In the genomic region with DNA sequence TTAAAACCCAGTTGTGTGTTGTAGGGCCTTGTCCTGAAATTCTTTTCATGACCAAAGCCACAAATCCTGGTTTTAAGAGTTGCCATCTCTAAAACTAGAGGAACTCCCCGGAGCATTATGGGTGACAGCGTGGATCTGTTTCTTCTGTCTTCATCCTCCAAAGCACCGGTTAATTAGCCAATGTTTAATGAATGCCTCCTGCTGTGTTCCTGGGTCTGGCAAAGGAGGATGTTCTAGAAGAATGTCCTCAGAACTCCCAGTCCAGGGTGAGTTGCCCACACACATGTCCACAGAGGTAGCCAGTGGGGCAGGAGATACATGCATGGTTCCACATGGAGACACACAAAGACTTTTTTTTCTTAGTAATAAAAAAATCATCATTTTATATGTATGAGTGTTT, we compare ENCODE assay signal across 13 mouse cellular contexts. TPM values are rescaled to one million over a fixed set of nuclear protein-coding genes. Genes with fewer than 3 reads are reported as not detected.
DNase-seq lines count a peak whose midpoint lies in the region; ATAC-seq and TF ChIP-seq lines count a peak whose summit lies in the region.
"Had no signal": no experiment of that assay in that cellular context is flagged by ENCODE, and none has a peak within 500 bp of the region (broad histone marks: within the 10 kb centered on the region; RNA-seq: fewer than 3 reads in every experiment).

No protein-coding gene starts in this region.

- H3K27ac ChIP-seq in intestine, embryonic 14.5 days (ENCODE audit: low read depth): peak overlapping the region; percentile 70
- H3K27ac ChIP-seq in intestine, postnatal 0 days (ENCODE audit: low read depth, low read length): no peak overlapping the region
- H3K27ac ChIP-seq in embryonic facial prominence, embryonic 13.5 days: peak overlapping the region; percentile 86
- peak overlapping the region; percentile 66 for H3K27ac ChIP-seq in intestine, embryonic 15.5 days
- H3K27ac ChIP-seq: macrophage had no signal

- H3K36me3 ChIP-seq in intestine, embryonic 14.5 days (ENCODE audit: control insufficient read depth, insufficient read depth, low read length): no peaks in the 10 kb centered on the region
- no peaks in the 10 kb centered on the region for H3K36me3 ChIP-seq in intestine, postnatal 0 days (ENCODE audit: control insufficient read depth, insufficient read depth)
- H3K36me3 ChIP-seq in embryonic facial prominence, embryonic 13.5 days: no peaks in the 10 kb centered on the region
- H3K36me3 ChIP-seq in intestine, embryonic 15.5 days: no peaks in the 10 kb centered on the region

- no peaks in the 10 kb centered on the region for H3K9me3 ChIP-seq in intestine, embryonic 14.5 days (ENCODE audit: control insufficient read depth, low read length)
- no peaks in the 10 kb centered on the region for H3K9me3 ChIP-seq in intestine, postnatal 0 days (ENCODE audit: control insufficient read depth)
- no peaks in the 10 kb centered on the region for H3K9me3 ChIP-seq in embryonic facial prominence, embryonic 13.5 days
- H3K9me3 ChIP-seq in intestine, embryonic 15.5 days: no peaks in the 10 kb centered on the region

- 83% methylated on average over 3 of the region's 3 CpGs for WGBS in intestine, embryonic 14.5 days
- 84% methylated on average over 3 of the region's 3 CpGs for WGBS in intestine, postnatal 0 days
- WGBS in embryonic facial prominence, embryonic 13.5 days: 85% methylated on average over 3 of the region's 3 CpGs
- 87% methylated on average over 3 of the region's 3 CpGs for WGBS in intestine, embryonic 15.5 days

- no peak overlapping the region for H3K4me3 ChIP-seq in intestine, embryonic 14.5 days (ENCODE audit: low read depth, low read length)
- H3K4me3 ChIP-seq in intestine, postnatal 0 days (ENCODE audit: low read depth, low read length): no peak overlapping the region
- H3K4me3 ChIP-seq in embryonic facial prominence, embryonic 13.5 days: no peak overlapping the region
- no peak overlapping the region for H3K4me3 ChIP-seq in intestine, embryonic 15.5 days (replicated peaks)

- no peak for ATAC-seq in intestine, embryonic 14.5 days (replicated peaks; ENCODE audit: low FRiP score, low TSS enrichment, low read depth)
- ATAC-seq in intestine, postnatal 0 days: no peak
- ATAC-seq in embryonic facial prominence, embryonic 13.5 days (ENCODE audit: insufficient number of reproducible peaks, insufficient read depth, low FRiP score, low TSS enrichment, low read depth): no peak
- no peak for ATAC-seq in intestine, embryonic 15.5 days
- ATAC-seq: Patski had no signal

- H3K4me2 ChIP-seq in intestine, embryonic 14.5 days (ENCODE audit: low read length): no peak overlapping the region
- H3K4me2 ChIP-seq in intestine, postnatal 0 days (replicated peaks; ENCODE audit: low read depth): no peak overlapping the region
- H3K4me2 ChIP-seq in embryonic facial prominence, embryonic 13.5 days: 0 out of 2 replicates have a peak overlapping the region, but pooled peaks have one; percentile 44
- no peak overlapping the region for H3K4me2 ChIP-seq in intestine, embryonic 15.5 days (replicated peaks)

- no peak for TF ChIP-seq CTCF in intestine, postnatal 0 days (IDR thresholded peaks at IDR 0.05; ENCODE audit: low read depth)

- H3K4me1 ChIP-seq in intestine, embryonic 14.5 days (replicated peaks; ENCODE audit: control insufficient read depth, insufficient read depth, low read length): peaks cover 49% of the 10 kb centered on the region
- H3K4me1 ChIP-seq in intestine, postnatal 0 days (replicated peaks; ENCODE audit: control insufficient read depth, insufficient read depth, low read length): 0 out of 2 replicates have a peak, but pooled peaks cover 13% of the 10 kb centered on the region
- peaks cover 80% of the 10 kb centered on the region for H3K4me1 ChIP-seq in embryonic facial prominence, embryonic 13.5 days
- H3K4me1 ChIP-seq in intestine, embryonic 15.5 days (replicated peaks): peaks cover 45% of the 10 kb centered on the region

- H3K27me3 ChIP-seq in intestine, embryonic 14.5 days (replicated peaks; ENCODE audit: control insufficient read depth, insufficient read depth, low read length): no peaks in the 10 kb centered on the region
- no peaks in the 10 kb centered on the region for H3K27me3 ChIP-seq in intestine, postnatal 0 days (replicated peaks; ENCODE audit: control insufficient read depth, insufficient read depth, low read length)
- no peaks in the 10 kb centered on the region for H3K27me3 ChIP-seq in embryonic facial prominence, embryonic 13.5 days
- no peaks in the 10 kb centered on the region for H3K27me3 ChIP-seq in intestine, embryonic 15.5 days (replicated peaks)
- H3K27me3 ChIP-seq: CH12.LX, Patski had no signal

- no peak for DNase-seq in intestine, embryonic 14.5 days (ENCODE audit: low spot score)
- peak; percentile 48 for DNase-seq in MN1 (ENCODE audit: low spot score)
- DNase-seq in ovary, adult 18-20 months (ENCODE audit: low spot score): no peak
- DNase-seq in layer of hippocampus, adult 8-10 months (ENCODE audit: low spot score in 2 of 2): no peak
- no peak for DNase-seq in layer of hippocampus, adult 11-12 months (ENCODE audit: low spot score)
- DNase-seq: adrenal gland, adult 2 months; cerebellum, postnatal 36 days had no signal

- H3K9ac ChIP-seq in intestine, embryonic 14.5 days (ENCODE audit: low read length): no peak overlapping the region
- no peak overlapping the region for H3K9ac ChIP-seq in intestine, postnatal 0 days (ENCODE audit: low read depth, low read length)
- H3K9ac ChIP-seq in embryonic facial prominence, embryonic 13.5 days: no peak overlapping the region
- H3K9ac ChIP-seq in intestine, embryonic 15.5 days: no peak overlapping the region

RNA-seq across cellular contexts. Expression of gene Pard3, which starts 28.2 kb away (rescaled TPM):
- 33.4 and 36.6 TPM in 2 replicates for polyA plus RNA-seq in intestine, embryonic 14.5 days (2014; fragmentation: Nextera tagmentation; extraction: Ambion mirVana)
- polyA plus RNA-seq in intestine, postnatal 0 days (2015; fragmentation: Nextera tagmentation; extraction: Ambion mirVana): 12.5 and 14.2 TPM in 2 replicates
- polyA plus RNA-seq in embryonic facial prominence, embryonic 13.5 days (2015; fragmentation: Nextera tagmentation; extraction: Ambion mirVana): 35.6 and 36.4 TPM in 2 replicates
- polyA plus RNA-seq in intestine, embryonic 15.5 days (2015; fragmentation: Nextera tagmentation; extraction: Ambion mirVana): 24.5 and 25.9 TPM in 2 replicates
- 10 to 100 TPM; 22.7 to 28.9 (median 25.4) TPM for total RNA-seq in layer of hippocampus, adult 8-10 months (2022)
- polyA plus RNA-seq: macrophage had no signal
